Mouse (Mus musculus) gastrocnemius, postnatal 10 days (tissue): ENCODE data around the gene P2ry1. TPM values are rescaled to one million over a fixed set of nuclear protein-coding genes. Genes with fewer than 3 reads are reported as not detected.

Source experiments
- DNase-seq: peaks from one replicate; pipeline ENCODE4 v3.0.0; 2021; ENCODE audit warnings: mixed read lengths
- long read RNA-seq, 2 experiments: library from polyadenylated mRNA; stranded (forward); transcript quantifications; one replicate each; pipeline ENCODE4 v2.0.0; 2021
- total RNA-seq, 2 experiments: library from RNA; stranded (reverse); gene quantifications; 2 replicates each; pipeline ENCODE4 v1.2.3; 2021

Gene P2ry1
- 1 to 10 TPM; 9.3 to 9.6 TPM for total RNA-seq
- long read RNA-seq, experiment 1, partial matches to known transcripts: 0 of 7 reads
- long read RNA-seq, experiment 1, other reads (novel, unspliced or antisense): 1 of 7 reads
- long read RNA-seq, experiment 2, transcript P2ry1-203 (1 exons, 2,203 nt): major isoform, 5 of 6 reads
- long read RNA-seq, experiment 2, partial matches to known transcripts: 0 of 6 reads
- long read RNA-seq, experiment 2, other reads (novel, unspliced or antisense): 1 of 6 reads

DNA sequence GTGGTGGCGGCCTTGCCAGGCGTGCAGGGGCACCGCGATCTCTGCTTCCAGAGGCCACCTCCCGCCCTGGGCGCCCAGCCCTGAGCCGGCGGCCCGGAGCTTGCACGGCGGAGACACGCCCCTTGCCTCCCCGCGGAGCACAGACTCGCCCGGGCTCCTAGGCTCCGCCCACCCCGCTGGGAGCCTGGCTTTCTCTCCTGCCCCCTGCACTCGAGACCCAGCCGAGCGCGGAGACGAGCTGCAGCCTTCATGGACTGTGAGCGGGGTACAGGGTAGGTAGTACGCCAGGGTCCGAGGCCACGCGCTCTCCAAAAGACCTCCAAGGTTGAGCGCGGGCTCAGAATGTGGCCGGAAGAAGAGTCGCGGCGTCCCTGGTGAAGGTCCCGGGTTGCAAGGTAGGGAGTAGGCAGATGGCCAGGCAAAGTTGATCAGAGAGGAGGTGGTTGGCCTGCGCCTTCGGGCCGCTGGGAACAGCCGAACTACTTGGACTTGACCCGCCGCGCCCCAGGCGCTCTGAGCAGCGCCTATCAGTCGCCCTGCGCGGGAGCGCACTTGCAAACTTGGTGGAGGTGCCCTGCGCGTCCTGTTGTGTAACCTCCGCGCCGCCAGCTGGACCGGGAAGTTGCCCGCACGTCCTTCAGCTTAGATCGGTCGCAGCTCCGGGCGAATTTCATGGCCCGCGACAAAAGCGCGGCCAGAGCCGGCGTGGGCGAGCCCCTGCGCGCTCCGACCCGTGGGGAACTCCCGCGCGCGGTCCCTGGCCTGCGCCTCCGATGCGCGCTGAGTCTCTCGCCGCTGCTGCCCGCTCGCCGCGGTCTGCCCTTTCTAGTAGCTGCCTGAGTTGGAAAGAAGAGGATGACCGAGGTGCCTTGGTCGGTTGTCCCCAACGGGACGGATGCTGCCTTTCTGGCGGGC lies at the start of gene P2ry1:
TSS of gene P2ry1 (plus strand) at position 209 of the 915 bp plus-strand sequence.
- peak; percentile 83 for DNase-seq

DNA sequence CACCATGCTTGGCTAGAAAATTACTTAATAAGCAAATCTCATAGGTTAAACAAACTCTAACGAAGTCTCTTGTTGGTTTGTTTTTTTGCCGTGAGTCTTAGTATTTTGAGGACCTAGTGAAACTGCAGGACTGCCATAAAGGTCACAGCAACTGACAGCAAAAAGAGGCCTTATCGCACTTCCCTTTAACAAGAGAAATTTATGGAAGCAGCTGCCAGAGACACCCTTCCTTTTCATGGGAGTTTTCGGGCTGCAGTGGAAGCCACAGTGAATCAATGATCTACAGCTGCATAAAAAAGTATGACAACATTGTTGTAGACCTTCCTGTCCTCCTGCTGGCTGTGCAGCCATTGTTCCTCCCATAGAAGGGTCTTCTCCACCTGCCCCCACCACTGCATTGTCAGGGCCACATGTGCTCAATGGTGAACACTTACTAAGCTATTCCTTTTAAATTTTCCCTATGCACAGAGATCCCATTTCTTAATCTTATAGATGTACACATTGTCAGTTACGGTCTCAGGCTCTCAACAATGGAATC lies 49.3 kb upstream of the P2ry1 start:
- DNase-seq: no peak

DNA sequence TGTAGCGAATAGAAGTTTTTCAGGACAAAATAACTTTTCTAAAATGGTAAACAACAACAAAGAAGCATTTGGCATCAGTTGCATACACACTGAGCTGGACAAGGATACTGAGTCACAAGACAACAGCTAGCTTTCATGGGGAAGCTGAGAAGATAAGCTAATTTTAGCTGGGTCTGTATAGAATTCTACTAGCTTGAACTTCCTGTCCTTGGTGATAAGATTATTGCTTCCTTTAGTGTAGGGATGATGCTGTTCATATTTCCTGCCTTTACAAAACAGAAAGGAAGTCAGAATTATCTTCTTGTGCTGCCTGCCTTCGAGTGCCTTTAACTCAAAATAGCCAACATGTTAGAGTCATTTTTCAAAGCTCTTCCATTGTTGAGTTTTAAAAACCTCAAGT lies 48.5 kb upstream of the P2ry1 start:
- no peak for DNase-seq

DNA sequence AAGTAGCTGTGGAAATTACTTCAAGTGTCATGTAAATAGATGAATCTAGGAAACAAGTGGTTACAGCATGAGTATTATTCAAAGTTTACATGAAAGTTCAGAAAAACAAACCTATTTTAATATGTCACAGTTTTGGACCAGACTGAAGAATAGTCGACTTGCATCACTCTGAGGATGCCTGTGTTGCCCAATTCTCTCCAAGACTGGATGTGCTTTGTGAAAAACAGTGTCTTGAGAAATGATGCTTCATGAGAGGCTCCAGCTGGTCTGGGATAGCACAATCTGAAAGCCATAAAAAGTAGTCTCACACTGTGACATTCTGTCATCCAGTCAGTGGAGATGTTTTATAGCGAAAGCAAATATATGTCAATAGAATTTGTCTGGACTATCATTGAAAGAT lies 43.8 kb upstream of the P2ry1 start:
- DNase-seq: no peak

DNA sequence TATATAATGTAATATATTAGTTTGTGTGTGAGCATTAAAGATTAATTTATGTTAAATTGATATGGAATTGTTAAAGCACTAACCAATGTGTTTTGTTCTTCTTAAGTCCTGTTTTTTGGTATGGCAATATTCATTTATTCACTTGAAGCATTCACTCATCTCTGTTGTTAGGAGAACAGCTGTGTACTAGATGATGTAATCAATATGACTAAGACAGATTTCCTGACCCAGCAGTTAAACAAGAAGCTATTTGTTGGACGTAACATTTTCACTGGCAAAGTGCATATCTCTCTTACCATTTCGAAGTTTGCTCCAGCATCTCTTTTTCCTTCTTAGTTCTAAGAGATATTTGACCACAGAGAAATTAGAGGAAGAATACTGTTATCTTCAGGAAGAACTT lies 37.5 kb upstream of the P2ry1 start:
- DNase-seq: no peak

DNA sequence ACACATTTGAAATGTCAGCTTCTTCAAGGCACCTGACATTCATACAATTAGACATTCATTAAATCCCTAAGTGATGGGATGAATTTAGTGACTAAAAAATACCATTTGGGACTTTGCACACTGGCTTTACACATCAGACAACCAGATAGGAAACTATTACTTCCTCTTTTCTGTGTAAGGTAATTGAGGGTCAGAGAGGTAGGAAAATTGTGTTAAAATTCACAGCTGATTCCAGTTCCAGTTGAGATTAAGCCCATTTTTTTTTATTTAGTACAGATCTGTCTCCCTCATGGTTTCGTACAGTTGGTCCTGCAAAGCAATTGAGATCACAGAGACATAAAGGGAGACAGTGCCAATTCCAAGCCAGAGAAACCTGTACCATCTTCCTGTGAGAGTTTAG lies 27.7 kb upstream of the P2ry1 start:
- DNase-seq: no peak

DNA sequence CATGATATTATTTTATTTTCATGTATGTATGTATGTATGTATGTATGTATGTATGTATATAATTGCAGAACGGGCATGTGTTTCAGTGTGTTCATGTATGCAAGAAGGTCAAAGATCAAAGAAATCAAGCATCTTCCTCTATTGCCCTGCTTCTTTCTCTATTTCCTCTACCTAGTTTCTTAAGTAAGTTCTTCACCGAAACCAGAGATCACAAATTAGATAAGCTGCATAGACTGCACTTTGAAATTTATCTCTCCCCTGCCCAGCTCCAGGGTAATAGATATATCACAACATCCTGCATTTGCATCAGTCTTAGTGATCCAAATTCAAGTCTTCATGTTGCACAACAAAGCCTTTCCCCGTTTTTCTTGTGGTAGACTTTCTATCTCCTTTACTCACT lies 20.5 kb upstream of the P2ry1 start:
- no peak for DNase-seq

DNA sequence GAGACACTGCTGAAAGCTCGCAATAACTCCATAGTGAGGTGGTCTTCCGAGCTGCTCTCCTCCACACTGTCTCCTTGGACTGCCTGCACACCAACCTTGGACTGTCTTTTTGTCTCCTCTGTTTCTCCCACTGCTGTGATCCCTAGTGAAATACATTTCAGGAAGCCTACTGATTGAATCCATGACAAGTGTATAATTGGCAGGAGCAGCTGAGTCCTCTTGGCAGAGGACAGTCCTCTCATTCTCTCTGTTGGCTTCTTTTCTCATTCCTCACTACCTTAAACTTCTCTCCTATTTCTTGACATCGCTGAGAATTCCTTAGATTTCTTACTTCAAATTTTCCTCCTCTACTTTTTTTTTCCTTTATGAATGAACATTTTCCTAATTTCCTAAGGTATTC lies 4.5 kb upstream of the P2ry1 start:
- DNase-seq: no peak

DNA sequence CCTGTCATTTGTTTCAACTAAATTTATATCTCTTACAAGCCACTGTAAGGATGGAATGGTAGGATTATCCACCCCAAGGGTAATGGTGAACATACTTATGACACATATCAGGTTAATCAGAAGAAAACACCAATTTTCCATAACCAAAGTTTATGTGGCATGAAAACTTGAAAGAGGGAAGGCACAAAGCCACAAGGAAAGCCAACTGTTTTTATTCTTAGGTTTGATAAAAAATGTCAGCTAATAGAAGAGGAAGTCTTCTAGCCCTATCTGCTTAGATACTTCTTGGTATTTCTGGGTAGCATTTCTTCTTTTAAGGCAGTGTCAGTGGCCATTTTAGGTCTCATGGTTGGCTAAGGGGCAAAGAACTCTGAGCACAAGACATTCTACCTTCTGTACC lies 2.9 kb upstream of the P2ry1 start:
- no peak for DNase-seq

DNA sequence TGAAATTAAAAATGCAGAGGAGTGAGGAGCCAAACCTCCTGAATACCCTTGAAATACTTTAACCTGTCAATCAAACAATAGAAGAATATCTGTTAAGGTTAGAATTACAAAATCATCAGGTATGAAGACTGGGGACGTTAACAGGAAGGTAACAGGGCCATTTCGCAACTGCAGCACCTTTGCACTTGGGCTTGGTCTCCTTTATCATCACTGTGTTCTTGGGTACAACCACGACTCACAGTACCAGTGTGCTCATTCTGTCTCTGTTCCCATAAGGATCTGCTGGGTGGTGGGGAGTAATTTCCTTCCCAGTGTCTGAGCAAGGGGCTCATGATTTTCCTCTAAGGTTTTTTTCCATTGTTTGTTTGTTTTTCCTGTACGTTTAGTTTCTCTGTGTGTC lies 1.8 kb upstream of the P2ry1 start:
- no peak for DNase-seq

DNA sequence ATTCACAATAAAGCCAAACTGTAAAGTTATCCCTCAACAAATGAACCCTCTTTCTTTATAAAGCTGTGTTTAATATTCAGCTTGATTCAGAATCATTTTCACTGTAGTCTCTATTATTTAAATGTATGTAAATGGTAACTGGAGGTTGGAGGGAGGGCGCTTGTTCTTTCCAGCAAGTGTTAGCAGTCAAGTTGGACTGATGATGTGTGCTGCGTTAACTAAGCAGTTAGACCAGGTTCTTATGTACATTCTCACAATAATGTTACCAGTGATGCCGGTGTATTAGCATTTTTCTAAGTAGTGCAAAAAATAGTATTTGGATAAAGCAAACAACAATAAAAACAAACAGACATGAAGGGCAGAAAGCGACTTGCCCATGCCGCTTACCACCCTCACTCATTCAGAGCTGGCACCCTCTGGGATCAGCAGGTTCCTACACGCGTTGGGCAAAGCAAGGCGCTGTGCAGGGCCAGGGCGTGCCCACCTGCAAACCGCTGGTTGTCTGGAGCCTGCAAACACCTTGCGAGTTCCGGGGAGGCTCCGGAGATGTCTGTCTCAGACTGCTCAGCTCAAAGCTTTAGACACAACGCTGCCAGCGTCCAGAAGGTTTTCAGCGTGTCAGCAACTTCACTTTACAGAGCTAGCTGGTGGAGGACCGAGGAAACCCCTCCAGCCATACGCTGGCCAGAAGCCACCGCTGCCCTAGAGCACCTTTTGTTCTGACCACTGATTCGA lies 576 bp upstream of the P2ry1 start:
- DNase-seq: no peak

DNA sequence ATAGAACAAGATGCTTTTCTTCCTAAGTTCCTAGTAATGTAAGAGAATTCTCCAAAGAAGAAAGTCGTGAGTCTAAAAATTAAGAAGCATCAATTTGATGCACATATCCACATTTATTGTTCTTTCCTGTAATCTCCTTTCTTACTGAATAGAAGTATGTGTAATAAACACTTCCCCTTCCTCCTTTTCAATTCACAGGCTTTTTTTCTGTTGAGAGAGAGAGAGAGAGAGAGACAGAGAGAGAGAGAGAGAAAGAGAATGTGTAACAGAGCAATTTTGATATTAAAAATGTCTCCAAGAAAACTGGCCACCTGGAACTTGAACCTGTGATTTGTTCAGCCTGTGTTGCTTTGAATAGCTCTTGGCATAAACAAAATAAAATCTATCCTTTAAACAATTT lies 2.0 kb downstream of the P2ry1 start:
- DNase-seq: no peak

DNA sequence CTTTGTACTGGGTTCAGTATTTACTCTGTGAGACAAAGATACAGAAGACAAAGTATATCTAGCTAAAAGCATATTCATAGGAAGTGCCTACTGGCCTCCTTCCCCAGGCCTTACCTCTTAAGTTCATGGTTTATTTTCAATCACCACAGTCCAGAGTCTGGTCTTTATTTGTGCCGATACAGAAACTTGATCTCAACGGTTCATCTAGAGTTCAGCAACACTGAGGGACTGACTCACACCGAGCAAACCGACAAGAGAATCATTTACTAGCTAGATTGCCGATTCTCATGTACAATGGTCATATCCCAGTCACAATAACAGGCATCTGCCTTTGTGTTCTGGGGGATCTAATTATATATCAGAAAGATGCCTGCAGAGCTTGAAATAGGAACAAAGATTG lies 9.1 kb downstream of the P2ry1 start:
- DNase-seq: no peak

DNA sequence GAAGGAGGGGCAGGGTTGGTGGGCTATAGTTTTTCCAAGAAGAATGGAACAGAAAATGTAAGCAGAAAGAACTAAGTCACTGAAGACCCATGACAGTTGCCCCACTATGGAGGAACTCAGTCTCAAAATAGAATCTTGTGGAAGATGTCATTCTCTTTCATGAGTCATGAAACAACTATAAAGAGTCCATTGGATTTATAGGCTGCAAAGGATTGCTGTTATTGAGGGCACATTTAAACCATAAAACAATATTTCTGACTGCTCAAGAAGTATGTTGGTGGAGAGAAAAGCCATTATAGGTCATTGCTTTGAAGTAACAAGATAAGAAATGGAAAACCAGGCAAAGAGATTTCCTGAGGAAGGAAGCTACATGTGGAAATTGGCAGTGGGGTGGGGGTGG lies 10.0 kb downstream of the P2ry1 start:
- no peak for DNase-seq

DNA sequence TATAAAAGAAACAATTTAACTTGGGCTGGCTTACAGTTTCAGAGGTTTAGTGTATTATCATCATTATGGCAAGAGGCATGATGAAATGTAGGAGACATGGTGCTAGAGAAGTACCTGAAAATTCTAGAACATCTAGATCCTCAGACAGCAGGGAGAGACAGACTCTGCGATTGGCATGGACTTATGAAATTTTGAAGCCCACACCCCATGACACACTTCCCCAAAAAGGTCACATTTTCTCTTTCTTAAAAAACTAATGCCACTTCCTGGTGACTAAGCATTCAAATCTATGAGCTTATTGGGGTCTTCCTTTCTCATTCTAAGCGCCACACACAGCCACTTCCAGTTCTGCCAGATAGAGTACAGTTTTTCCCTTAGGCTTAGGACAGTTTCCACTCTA lies 14.1 kb downstream of the P2ry1 start:
- no peak for DNase-seq

DNA sequence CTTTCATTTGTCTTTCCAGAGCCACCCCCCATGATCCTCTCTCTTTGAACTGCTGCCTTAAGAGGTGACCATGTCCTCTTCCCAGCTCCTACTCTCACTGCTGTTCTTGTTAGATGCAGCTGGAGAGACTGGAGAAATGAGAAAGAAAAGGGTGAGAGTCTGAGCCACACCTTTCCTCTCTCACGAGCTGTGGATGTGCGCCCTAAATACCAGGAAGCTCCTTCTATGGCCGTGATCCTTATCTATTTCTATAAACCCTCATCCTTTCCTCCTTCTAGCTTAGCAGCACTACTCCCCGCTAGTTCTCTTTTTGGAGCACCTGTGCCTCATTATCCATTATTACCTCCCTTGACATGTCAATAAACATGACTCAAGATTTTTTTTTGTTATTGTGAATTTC lies 29.5 kb downstream of the P2ry1 start:
- DNase-seq: no peak

DNA sequence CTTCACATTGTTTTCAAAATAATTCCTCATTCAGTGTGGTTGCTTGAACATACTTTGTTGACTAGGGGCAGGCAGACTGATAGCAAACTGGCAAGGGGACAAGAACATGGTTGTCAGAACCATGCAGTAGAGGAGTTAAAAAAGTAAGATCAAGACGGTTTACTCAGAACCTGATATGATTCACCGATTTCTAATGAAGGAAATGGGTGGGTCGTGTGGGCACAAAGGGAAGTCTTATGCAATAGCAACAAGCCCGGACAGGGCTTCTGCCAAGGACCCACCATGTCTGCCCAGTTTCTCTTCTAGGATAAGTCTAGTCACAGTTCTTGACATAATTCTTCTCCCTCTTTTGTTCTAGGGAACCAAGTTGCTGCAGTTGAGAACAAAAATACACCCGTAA lies 33.0 kb downstream of the P2ry1 start:
- DNase-seq: no peak

DNA sequence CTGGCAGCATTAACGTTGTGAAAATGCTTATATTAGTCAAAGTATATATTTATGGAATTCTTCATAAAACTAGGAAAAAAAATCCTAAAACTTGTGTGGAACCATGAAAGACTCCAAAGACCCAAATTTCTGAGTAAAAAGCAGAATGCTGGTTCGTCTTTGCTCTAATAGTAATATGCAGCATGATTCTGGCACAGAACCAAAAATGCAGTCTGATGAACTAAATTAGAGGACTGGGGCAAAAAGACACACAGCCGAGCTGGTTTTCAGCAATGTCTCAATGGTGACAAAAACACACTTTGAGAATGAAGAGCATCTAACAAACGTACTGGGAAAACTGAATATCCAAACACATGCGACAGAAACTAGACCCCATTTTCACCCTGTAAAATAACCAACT lies 37.3 kb downstream of the P2ry1 start:
- no peak for DNase-seq

DNA sequence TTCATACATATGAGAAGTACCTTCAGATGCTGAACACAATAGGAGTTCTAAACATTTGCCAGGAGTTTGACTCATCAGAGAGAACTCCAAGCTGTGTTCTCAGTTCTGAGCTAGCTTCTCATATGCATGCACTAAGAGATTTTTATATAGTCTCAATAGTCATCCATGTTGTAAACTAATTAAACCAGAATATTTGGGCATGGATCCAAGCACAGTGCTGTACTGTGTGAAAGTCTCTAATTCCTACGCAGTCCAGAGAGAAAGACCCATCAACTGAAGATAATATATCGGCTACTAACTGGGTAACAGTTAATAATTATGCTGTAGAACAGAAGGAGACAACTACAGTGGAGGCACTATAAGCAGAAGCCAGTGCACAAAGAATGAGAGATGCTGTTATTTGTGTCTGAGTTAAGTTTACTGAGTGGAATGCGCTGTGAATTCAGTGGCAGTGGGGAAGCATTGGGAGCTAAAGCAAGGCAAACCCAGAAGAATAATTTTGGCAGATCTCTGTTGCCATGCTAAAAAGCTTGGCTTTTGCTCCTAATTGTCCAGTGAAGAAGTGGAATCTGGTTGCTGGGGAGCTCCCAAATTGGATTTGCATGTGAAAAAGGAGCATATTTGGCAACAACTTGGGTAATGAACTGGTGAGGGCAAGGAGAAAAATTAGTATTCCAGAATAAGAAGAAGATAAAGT lies 47.5 kb downstream of the P2ry1 start:
- no peak for DNase-seq
